Mouse (Mus musculus) heart, postnatal 0 days (tissue): Measurements from ENCODE around the gene Papolb.

Experiments
- CTCF ChIP-seq: IDR thresholded peaks from 2 replicates; pipeline ENCODE4 v1.5.1; 2016; ENCODE audit warnings: antibody characterized with exemption, control low read depth, low read depth
- EP300 ChIP-seq: IDR thresholded peaks from 2 replicates; pipeline ENCODE4 v1.6.1; 2016; ENCODE audit warnings: antibody characterized with exemption, low read depth

DNA sequence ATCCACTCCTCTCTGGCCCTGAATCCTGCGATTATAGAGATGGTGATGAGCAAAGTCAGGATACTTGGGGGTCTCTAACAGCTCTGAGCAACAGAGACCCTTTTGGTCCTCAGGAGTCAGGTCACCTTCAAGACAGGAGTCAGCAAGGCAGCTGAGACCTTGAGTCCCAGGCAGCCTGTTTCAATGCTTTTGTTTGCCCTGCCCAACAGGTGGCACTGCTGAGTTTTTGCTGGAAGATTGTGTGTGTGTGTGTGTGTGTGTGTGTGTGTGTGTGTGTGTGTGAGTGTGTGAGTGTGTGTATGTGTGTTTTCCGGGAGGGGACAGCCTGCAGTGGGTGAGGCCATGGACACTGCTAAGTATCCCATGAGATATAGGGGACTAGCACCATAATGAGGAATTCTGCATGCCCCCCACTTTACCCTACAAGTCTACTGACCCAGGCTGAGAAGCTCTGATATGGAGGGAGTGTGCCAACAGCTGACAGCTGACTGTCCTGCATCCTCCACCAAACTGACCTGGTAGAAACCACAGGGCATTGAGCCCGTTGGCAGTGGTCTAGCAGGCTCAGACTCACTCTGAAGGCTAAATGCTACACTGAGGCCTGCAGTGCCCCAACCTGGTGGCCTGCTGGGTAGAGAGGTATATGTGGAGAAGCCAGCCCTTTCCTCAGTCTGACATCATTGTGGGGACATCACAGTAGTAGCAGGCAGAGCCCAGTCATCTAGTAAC, 24.0 kb downstream of the Papolb start:
- TF ChIP-seq CTCF (peak; percentile 54), EP300 (no peak)
